Mouse (Mus musculus): ENCODE results near the gene Slc25a25. TPM values are rescaled to one million over a fixed set of nuclear protein-coding genes. Genes with fewer than 3 reads are reported as not detected.

Slc25a25 gene
- total and polyA plus RNA-seq, 3 experiments = 6.6 to 10.0 (median 9.8) TPM

DNA sequence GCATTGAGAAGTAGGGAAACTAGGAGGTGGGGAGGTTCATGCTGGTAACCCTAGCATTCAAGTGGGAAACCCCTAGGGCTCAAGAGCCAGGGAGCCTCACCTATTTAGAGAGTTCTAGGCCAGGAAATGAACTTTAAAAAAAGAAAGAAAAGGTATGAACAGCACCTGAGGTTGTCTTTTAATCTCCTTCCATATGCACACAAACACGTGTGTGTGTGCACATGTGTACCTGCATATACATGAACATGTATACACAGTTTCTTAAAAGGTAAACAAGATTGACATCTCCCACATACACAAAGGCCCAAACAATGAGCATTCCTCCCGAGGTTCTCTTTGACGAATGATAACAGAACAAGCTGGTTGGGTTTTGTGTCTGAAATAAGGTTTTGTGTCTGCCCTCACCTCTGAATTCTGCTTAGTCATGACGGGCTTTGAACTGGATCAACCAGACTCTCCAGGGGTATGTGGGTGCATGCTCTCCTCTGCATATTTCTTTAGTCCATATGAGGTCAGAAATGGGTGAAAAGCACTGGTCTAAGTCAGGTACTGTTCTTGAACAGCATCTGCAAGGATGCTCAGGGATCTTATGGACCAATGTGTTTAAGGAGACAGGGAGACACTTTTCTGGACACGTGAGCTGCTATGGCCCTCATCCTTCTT lies 2.5 kb upstream of the Slc25a25 start:
- no peak for DNase-seq (ENCODE audit: extremely low read depth)
- H3K9me3 ChIP-seq (replicated peaks; ENCODE audit: low read length) = peaks cover 7% of the 10 kb centered on the region
- H3K9ac ChIP-seq (ENCODE audit: insufficient read depth, low read depth) = peak overlapping the region; percentile 46; the same call in 1 of the 2 replicates
- no peaks in the 10 kb centered on the region for H3K27me3 ChIP-seq (replicated peaks)
- peaks cover 15 to 27% of the 10 kb centered on the region in 2 experiments for H3K36me3 ChIP-seq (replicated peaks in 1 of 2; ENCODE audit: control insufficient read depth in 1 of 2, insufficient read depth in 1 of 2, low read length in 1 of 2)
- peaks cover 9 to 30% of the 10 kb centered on the region in 2 experiments for H3K4me1 ChIP-seq (ENCODE audit: control insufficient read depth in 1 of 2, insufficient read depth in 2 of 2)
- in situ Hi-C loops (cut with MboI; ENCODE audit: low pct_ligation_motif_present, low pct_unique_long_range_greater_than_20kb, low sequenced_read_pairs) = loop anchor here (5.0 kb wide), 2 partner anchors 34 to 36 kb away; no protein-coding TSS in a partner anchor
- H3K4me3 ChIP-seq (replicated peaks in 1 of 3; ENCODE audit: low read depth in 2 of 3, low read length in 2 of 3, poor library complexity in 1 of 3) = peak overlapping the region; percentile 25 to 88 (median 77)
- H3K4me2 ChIP-seq (ENCODE audit: insufficient read depth, low read depth, poor library complexity, severe bottlenecking) = peak overlapping the region; percentile 73
- dilution Hi-C loops (cut with MboI; ENCODE audit: extremely low pct_ligation_motif_present, extremely low pct_unique_long_range_greater_than_20kb, low sequenced_read_pairs) = no loop called here
- H3K79me2 ChIP-seq (replicated peaks; ENCODE audit: control insufficient read depth, extremely low read depth, insufficient read depth, poor library complexity, severe bottlenecking) = peaks cover 19% of the 10 kb centered on the region
- TF ChIP-seq MXI1 (IDR thresholded peaks at IDR 0.05; ENCODE audit: low read depth, low read length) = peak; percentile 50; the same call in 1 of the 2 replicates
- TF ChIP-seq MYC (IDR thresholded peaks at IDR 0.05; ENCODE audit: low read depth, low read length) = peak; percentile 68; the same call in 1 of the 2 replicates
- no peak for TF ChIP-seq NELFE (IDR thresholded peaks at IDR 0.05; ENCODE audit: low read depth, low read length)
- TF ChIP-seq GABPA (IDR thresholded peaks at IDR 0.05; ENCODE audit: insufficient replicate concordance, low read depth, low read length) = no peak
- 0 out of 2 replicates have a peak, but pooled peaks have one; percentile 2 for TF ChIP-seq SIN3A (IDR thresholded peaks at IDR 0.05; ENCODE audit: low read length)
- peak; percentile 71 for TF ChIP-seq MAX (IDR thresholded peaks at IDR 0.05; ENCODE audit: low read length)
- H3K27ac ChIP-seq (ENCODE audit: insufficient read depth, low read depth) = no peak overlapping the region

- H3K36me3 ChIP-seq (replicated peaks in 1 of 2; ENCODE audit: control insufficient read depth in 1 of 2, insufficient read depth in 1 of 2, low read length in 1 of 2) = peaks cover 15 to 27% of the 10 kb centered on the region in 2 experiments
- in situ Hi-C loops (cut with MboI; ENCODE audit: low pct_ligation_motif_present, low pct_unique_long_range_greater_than_20kb, low sequenced_read_pairs) (loop anchor here (5.0 kb wide), 2 partner anchors 35 kb away; no protein-coding TSS in a partner anchor), dilution Hi-C loops (cut with MboI; ENCODE audit: extremely low pct_ligation_motif_present, extremely low pct_unique_long_range_greater_than_20kb, low sequenced_read_pairs) (no loop called here)
- H3K9me3 ChIP-seq (replicated peaks; ENCODE audit: low read length) = peaks cover 7% of the 10 kb centered on the region
- peaks cover 17 to 43% of the 10 kb centered on the region in 2 experiments for H3K4me1 ChIP-seq (ENCODE audit: control insufficient read depth in 1 of 2, insufficient read depth in 2 of 2)
- peak overlapping the region; percentile 73 for H3K4me2 ChIP-seq (ENCODE audit: insufficient read depth, low read depth, poor library complexity, severe bottlenecking)
- peaks cover 22% of the 10 kb centered on the region for H3K79me2 ChIP-seq (replicated peaks; ENCODE audit: control insufficient read depth, extremely low read depth, insufficient read depth, poor library complexity, severe bottlenecking)
- TF ChIP-seq SIN3A (IDR thresholded peaks at IDR 0.05; ENCODE audit: low read length) (peak; percentile 72; the same call in 1 of the 2 replicates), CHD2 (IDR thresholded peaks at IDR 0.05; ENCODE audit: low read length) (no peak), JUND (conservative IDR thresholded peaks at IDR 0.05; ENCODE audit: low read depth, low read length) (no peak), TCF12 (IDR thresholded peaks at IDR 0.05; ENCODE audit: low read depth, low read length) (0 out of 2 replicates have a peak, but pooled peaks have one; percentile 10), JUN (IDR thresholded peaks at IDR 0.05; ENCODE audit: insufficient read depth, low read depth, low read length) (no peak), KAT2A (IDR thresholded peaks at IDR 0.05; ENCODE audit: insufficient replicate concordance, low read length) (no peak), MXI1 (IDR thresholded peaks at IDR 0.05; ENCODE audit: low read depth, low read length) (peak; percentile 35; the same call in 1 of the 2 replicates), NELFE (IDR thresholded peaks at IDR 0.05; ENCODE audit: low read depth, low read length) (0 out of 2 replicates have a peak, but pooled peaks have one; percentile 33), ETS1 (conservative IDR thresholded peaks at IDR 0.05; ENCODE audit: low read depth, low read length) (no peak)
- H3K4me3 ChIP-seq (replicated peaks in 1 of 3; ENCODE audit: low read depth in 2 of 3, low read length in 2 of 3, poor library complexity in 1 of 3) = peak overlapping the region; percentile 77 to 88 (median 80)
- H3K27me3 ChIP-seq (replicated peaks) = no peaks in the 10 kb centered on the region
- H3K9ac ChIP-seq (ENCODE audit: insufficient read depth, low read depth) = peak overlapping the region; percentile 46
- no peak for DNase-seq (ENCODE audit: extremely low read depth)
- H3K27ac ChIP-seq (ENCODE audit: insufficient read depth, low read depth) = peak overlapping the region; percentile 14
These were observed 1.3 kb upstream of the Slc25a25 start for GRCm38 (mm10) chr2:32452441-32452971.
